Mouse (Mus musculus): ENCODE results near the gene Ptprn2.

GRCm38 (mm10) chr12:116481921-116482320, 3.6 kb upstream of the Ptprn2 start:
- TF ChIP-seq POLR2AphosphoS2 (IDR thresholded peaks at IDR 0.05; ENCODE audit: insufficient read length, low read depth) (no peak), MYOG (IDR thresholded peaks at IDR 0.05; ENCODE audit: control insufficient read depth in 1 of 3, insufficient read depth in 1 of 3, insufficient read length in 2 of 3, low read depth in 2 of 3) (no peak), USF1 (IDR thresholded peaks at IDR 0.05; ENCODE audit: low read depth) (no peak), POLR2A (IDR thresholded peaks at IDR 0.05; ENCODE audit: insufficient read length, low read depth) (no peak), MAX (IDR thresholded peaks at IDR 0.05; ENCODE audit: low read depth) (no peak), MYOD1 (IDR thresholded peaks at IDR 0.05; ENCODE audit: control insufficient read depth in 1 of 3, insufficient read length in 2 of 3, low read depth in 2 of 3) (no peak), TCF3 (IDR thresholded peaks at IDR 0.05; ENCODE audit: insufficient read length, low read depth) (no peak), TCF12 (IDR thresholded peaks at IDR 0.05; ENCODE audit: insufficient read depth, poor library complexity, severe bottlenecking) (no peak), CEBPB (IDR thresholded peaks at IDR 0.05; ENCODE audit: insufficient read depth, poor library complexity, severe bottlenecking) (no peak), E2F4 (IDR thresholded peaks at IDR 0.05; ENCODE audit: insufficient read depth) (no peak), REST (IDR thresholded peaks at IDR 0.05; ENCODE audit: insufficient read depth, insufficient read length) (no peak)
